Mouse (Mus musculus): ENCODE data around the gene Adgra1.

Gene Adgra1

DNA sequence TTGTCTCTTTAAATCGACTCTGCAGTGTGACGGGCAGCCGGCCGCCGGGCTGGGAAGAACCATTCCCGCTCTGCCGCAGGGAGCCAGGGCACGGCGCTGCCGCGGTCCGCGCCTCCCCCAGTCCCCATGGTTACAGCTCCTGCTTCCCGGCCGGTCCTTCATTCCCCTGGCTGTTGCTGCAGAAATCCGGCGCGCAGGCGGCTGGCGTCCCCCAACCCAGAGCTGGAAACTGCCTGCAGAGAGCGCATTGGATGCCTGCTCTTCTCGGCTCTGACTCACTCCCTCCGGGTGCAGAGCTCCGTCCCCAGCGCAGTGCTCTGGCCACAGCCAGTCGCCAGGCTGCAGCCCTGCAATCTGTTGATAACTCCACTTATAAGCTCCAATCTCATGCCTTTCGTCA, at the start of gene Adgra1:
Adgra1 (plus strand) TSS at position 139 of the 400 bp plus-strand sequence.
- peak; percentile 88 for DNase-seq (ENCODE audit: low spot score)

- DNase-seq (ENCODE audit: low spot score): no peak
These were observed 46.6 kb upstream of the Adgra1 start for GRCm38 (mm10) chr7:139787382-139787781.

DNA sequence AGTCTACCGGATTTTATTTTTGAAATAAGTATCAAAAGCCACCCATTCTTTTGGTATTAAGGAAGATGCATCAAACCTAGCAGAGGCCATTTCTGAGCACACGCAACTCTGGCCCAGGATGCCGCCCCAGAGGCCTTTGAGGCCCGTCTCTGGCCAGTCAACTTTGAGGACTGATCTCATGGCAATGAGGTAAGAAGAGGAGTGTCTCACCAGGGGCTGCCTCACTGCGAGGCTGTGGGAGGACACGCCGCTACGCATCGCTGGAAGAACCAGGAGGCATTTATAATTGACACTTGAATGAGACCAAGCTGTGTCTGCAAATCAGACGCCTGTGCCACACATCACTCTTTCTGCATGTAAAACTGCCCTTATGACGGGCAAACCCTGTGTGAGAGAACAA, 45.0 kb upstream of the Adgra1 start:
- no peak for DNase-seq (ENCODE audit: low spot score)

DNA sequence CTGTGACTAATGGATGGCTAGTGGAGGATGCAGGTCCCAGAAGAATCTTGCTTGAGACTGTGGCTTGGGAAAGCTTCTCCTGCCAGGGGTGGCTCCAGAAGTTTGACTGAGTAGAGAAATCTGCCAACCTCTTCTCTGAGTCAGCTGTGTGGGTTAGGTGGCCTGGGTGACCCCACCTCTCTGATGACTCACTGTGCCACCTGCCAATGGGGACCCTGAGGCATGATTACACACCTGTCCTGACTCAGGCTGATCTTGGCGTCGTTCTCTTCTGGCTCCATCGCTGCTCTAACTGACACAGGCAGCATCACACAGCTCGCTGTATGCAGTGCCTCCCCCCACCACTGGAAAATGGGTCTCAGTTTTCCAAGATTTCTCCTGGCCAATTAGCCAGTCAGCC, 44.3 kb upstream of the Adgra1 start:
- no peak for DNase-seq (ENCODE audit: low spot score)

DNA sequence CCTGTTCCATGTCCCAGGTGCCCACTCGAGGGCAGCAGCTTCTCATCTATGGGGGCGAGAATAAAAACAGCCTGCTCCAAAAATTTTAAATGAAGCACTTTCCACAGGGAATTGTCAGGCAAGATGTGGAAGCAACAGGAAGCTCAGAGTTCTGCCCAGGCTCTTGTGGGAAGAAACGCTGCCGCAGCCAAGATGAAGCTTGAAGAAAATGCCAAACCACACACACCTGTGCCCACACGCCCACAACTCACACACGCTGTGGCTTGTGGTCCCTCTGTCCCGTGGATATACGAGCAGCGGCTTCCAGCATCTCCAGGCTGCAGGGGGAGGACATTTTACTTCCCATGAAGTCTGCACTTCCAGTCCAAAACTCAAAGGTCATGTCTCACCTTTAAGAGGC, 42.4 kb upstream of the Adgra1 start:
- DNase-seq (ENCODE audit: low spot score): peak; percentile 48

DNA sequence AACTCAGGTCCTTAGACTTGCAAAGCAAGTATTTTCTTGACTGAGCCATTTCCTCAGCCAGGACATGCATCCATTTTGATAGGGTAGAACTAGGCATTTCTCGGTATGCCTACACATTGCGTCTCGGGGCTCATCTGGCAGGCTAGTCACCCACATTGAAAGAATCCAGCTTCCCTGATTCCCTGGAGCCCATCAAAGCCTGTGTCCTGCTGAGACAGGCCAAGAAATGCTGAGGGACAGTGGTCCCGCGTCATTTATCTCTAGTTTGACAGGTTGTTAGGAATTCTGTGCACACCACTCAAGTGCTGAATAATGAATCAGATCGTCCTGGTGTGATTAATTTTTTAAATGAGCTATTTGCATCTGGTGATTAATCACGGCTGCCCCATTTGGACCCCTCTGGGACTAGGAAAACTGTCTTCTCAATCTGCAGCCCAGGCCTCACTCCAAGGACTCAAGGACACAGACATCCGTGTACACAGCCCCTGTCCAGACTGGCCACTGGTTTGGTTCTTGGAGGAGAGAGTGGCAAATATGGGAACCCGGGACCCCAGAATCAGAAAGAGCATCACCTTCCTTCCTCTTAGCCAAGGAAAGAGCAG, 38.9 kb upstream of the Adgra1 start:
- no peak for DNase-seq (ENCODE audit: low spot score)

DNA sequence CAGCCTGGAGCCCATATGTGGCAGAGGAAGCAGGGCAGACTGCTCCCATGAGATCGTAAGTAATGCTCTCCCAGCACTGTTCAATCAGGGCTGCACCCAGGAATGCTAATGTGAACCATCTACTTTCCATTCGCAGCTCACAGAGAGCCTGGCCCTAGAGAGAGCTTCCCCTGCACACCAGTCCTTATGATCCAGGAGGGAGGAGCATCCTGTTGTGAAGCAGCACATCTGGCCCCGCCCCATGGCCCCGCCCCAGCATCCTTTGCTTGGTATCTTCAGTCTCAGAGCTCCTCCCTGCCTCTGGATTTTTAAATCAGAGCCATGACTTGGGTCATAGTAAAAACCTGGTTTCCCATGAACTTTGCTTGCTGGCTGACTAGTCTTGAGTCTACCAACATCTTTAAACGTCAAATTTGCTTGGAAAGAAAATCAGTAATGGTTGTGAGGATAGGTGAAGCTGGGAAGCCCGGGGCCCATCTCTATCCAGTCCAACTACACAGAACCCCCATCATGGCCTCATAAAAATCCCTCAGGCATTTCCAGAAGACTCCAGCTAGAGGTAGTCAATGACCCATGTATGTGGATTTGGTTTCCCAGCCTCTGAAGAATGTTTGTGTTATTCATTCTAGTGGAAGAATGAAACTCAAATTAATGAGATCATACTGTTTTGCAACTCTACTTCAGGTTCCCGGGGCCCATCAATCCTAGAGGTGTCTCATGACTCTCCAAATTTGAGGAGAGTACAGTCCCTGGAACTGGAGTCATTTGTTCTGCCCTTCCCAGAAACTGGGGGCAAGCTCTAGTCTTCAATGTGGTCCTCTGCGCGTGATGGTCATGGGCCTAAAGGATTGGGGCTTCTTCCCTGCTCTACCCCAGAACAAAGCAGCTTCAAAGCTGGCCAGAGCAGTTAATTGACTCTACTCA, 36.5 kb upstream of the Adgra1 start:
- DNase-seq (ENCODE audit: low spot score): no peak

DNA sequence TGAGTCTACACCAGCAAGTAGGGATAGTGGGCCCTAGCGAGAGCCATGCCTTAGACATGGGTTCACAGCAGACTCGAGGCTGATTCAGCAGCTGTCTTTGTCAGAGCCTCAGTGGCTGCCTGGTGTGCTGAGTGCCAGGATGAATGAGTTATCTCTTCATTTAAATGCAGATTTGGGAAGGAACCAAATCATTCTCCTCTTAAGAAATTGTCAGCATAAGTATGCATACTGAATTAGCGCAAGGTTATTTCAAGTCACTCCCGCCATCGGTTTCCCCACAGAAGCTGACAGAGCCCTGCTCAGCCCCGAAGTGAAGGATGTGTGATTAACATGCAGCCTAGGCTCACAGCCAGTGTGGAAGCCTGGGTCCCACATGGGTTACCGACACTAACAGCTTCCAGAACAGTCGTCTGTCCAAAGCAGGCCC, 27.8 kb upstream of the Adgra1 start:
- DNase-seq (ENCODE audit: low spot score): no peak

- DNase-seq (ENCODE audit: low spot score): no peak
These were observed 23.9 kb upstream of the Adgra1 start for GRCm38 (mm10) chr7:139810036-139810435.

DNA sequence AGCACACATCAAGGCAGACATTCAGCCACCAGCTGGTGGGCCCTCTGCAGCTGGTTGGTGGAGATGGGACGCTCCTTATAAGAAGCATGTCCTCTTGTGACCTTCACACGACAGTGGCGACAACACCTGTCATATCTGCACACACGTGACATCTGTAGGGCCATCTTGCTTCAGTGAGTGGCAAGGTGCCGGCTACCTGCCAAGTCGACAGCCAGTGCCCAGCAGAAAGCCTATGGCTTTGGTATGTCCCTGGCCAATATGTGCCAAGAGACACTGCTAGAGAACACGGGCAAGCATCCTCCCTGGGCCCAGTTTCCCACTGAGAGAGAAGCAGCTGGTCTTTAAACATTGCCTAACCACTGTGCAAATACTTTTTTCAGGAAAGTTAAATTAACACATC, 22.3 kb upstream of the Adgra1 start:
- no peak for DNase-seq (ENCODE audit: low spot score)

DNA sequence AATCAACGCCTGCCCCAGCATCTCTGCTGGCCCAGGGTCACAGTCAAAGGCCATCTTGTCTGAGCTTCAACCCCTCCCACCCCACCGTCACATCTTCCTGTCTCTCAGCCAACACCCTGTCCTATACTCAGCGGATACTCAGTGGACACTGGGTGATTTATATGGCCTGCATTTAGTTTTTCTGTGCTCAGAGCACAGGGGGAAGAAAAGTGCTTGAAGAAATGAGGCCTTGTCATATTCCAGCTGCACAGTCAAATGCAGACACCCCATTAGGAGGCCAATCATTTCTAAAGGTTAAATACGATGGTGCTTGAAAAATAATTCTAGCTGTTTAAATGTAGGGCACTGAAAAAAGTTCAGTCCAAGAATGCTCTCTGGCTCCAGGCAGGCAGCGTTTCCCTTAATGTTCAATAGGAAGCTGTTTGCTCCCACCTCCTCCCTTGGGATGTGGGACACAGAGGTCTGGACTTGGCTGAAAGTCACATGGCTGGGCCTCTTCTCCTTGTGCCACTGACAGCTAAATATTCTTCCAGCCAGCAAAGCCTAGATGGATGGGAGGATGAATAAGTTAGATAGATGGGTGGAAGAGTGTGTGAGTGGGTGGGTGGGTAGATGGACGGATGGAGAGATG, 20.3 kb upstream of the Adgra1 start:
- DNase-seq (ENCODE audit: low spot score): no peak

DNA sequence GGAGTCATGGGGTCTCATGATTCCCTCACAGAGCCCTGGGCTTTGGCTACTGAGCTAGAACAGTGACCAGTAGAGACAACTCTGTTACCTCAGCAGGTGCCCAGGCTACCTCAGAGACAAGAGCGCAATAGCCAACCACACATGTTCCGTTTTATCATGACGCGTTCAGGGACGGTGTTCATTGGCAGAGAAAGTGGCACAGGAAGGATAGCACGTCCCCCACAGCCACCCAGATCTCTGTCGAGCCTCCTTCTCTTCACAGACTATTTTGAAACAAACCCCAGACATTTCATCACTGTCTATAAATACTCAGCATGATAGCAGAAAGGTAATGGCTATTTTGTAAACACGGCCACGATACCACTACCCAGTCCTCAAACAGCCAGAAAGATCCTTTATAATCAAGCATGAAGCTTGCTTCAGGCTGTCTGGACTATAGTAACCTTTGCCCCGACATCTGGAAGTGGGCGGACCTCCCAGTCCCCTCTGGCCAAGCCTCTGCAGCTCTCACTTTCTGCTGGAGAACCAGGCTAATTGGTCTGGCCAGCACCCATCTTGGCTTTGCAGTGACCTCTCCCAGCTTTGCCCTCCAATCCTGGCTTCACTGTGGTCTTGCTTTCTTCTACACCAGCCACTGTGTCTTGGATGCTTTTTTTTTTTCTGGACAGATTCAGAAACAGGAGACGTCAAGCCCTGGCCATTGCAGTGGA, 11.5 kb upstream of the Adgra1 start:
- no peak for DNase-seq (ENCODE audit: low spot score)

DNA sequence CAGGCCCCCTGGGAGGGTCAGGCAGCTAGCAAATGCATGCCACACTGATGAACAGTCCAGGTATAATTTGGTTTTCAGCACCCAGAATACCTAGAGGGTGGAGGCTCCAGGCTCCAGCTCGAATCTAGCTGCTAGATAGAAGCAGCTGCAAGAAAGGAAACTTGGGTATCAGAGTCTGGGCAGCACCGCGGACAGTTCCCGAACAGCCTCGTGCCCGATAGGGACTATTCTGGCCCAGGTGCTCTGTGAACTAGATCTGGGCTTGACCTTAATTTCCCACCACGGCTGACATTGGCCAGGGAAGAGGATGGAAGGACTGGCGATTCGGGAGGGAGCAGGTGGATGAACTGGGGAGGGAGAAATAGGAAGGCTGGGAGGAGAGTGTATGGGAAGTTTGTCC, 6.3 kb upstream of the Adgra1 start:
- DNase-seq (ENCODE audit: low spot score): no peak

GRCm38 (mm10) chr7:139833532-139833931, 442 bp upstream of the Adgra1 start:
- DNase-seq (ENCODE audit: low spot score): no peak

GRCm38 (mm10) chr7:139835140-139836131, 1.5 kb downstream of the Adgra1 start:
- no peak for DNase-seq (ENCODE audit: low spot score)

DNA sequence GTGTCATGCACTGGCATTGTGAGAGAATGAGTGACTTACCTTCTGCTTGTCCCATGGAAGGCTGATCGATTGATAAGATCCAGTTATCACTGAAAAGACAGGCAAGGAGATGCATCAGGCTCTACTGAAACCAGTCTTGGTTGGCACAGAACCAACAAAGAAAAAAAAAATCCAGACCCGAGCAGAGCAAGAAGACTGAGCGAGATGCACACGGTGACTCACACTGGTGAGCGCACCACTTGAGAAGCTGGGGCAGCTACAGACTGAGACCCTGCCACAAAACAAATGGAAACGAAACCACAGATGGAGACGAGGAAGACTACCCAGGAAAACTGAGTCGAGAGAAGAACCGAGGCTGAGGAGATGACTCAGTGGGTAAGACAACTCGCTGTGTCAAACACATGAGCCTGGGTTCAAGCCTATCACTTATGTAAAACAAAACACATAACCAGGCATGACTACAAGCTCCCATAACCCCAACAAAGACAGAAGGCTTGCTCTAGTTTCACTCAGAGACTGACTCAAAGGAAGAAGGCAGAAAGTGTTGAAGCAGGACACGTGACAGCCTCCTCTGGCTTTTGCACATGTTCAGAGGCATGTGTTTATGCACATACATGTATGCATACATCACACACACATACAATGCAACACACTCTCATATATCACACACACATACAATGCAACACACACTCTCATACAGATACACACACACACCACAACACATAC, 6.6 kb downstream of the Adgra1 start:
- no peak for DNase-seq (ENCODE audit: low spot score)

- DNase-seq (ENCODE audit: low spot score): no peak
These were observed 8.4 kb downstream of the Adgra1 start for GRCm38 (mm10) chr7:139842397-139842796.

- no peak for DNase-seq (ENCODE audit: low spot score)
These were observed 9.2 kb downstream of the Adgra1 start for GRCm38 (mm10) chr7:139843140-139843539.

GRCm38 (mm10) chr7:139843776-139844175, 9.8 kb downstream of the Adgra1 start:
- DNase-seq (ENCODE audit: low spot score): no peak

DNA sequence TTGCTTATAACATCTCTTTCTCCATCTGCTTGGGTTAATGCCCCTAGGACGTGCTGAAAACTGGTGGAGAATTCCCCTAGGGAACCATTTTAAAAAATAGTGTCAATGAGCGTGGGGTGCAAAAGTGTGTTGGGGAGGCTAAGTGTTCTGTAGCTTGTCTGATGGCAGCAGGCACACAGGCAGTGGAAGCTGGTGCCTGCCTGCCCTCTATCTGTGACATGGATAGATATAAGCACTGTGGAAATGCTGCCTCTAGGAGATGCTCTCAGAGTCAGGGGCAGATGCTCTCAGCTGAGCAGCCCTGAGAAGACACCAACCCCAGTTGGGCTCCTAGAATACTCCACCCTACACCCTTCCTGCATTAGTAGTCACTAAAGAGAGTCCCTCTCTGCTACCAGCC, 11.1 kb downstream of the Adgra1 start:
- no peak for DNase-seq (ENCODE audit: low spot score)
